Mouse (Mus musculus): ENCODE measurements around the gene Ly6f. TPM values are rescaled to one million over a fixed set of nuclear protein-coding genes. Genes with fewer than 3 reads are reported as not detected.

The Ly6f gene
- total RNA-seq, 1 experiment from 2014 or later = not detected

DNA sequence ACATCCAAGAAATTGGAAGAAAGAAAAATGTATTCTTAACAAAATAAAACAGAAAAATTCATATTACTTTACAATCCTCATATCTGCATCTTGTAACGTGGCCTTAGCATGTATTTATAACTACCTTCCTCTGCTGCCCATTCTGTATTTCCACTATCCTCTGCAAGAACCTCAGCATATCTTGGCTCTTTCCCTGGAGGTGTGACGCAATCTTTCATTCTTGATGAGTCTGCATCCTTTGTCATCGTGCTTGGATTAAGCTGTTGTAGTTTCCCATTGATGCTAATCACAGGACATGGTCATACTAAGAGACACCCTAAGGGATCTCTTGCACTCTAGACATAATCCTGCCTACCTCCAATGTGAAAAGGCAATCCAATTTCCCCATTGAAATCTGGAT, 50.4 kb downstream of the Ly6f start:
- no peak for DNase-seq

GRCm38 (mm10) chr15:75320104-75320503, 51.9 kb downstream of the Ly6f start:
- DNase-seq = no peak

Other genes starting within 250 kb of the Ly6f start
- 133 and 215 TPM in 2 replicates for gene Ly6c1, start 219.6 kb upstream of the Ly6f start, total RNA-seq (2021)
- 5.0 and 8.4 TPM in 2 replicates for gene Ly6c2, start 156.5 kb upstream of the Ly6f start, total RNA-seq (2021)
- gene Ly6g, start 113.2 kb upstream of the Ly6f start, total RNA-seq (2021) = not detected in 2 replicates
- gene BC025446, start 52.0 kb upstream of the Ly6f start, total RNA-seq (2021) = 0.83 and 16.0 TPM in 2 replicates